Mouse (Mus musculus) forebrain, embryonic 16.5 days (tissue): Measurements from ENCODE around the gene Dirc2. TPM values are rescaled to one million over a fixed set of nuclear protein-coding genes. Genes with fewer than 3 reads are reported as not detected.

Experiments used
- ATAC-seq: fragments of 200-750 bp; cut with Nextera tagmentation; 2 replicates; pipeline ENCODE4 v1.8.0; 2017; ENCODE audit warnings: mild to moderate bottlenecking, moderate library complexity
- H3K27ac ChIP-seq: fragments of 300-500 bp; sonication (generic); 2 replicates; pipeline ENCODE4 v1.5.1; 2014; ENCODE audit warnings: low read length, control low read depth
- H3K27me3 ChIP-seq: fragments of 300-500 bp; sonication (generic); replicated peaks from 2 replicates; pipeline ENCODE4 v1.6.1; 2014; ENCODE audit warnings: low read length; ENCODE audit not compliant: control insufficient read depth, insufficient read depth
- H3K36me3 ChIP-seq: fragments of 300-500 bp; sonication (generic); 2 replicates; pipeline ENCODE4 v1.6.1; 2014; ENCODE audit not compliant: control insufficient read depth, insufficient read depth
- H3K4me1 ChIP-seq: fragments of 300-500 bp; sonication (generic); replicated peaks from 2 replicates; pipeline ENCODE4 v1.6.1; 2014; ENCODE audit warnings: low read length; ENCODE audit not compliant: control insufficient read depth, insufficient read depth
- H3K4me2 ChIP-seq: fragments of 300-500 bp; sonication (generic); 2 replicates; pipeline ENCODE4 v1.6.1; 2014; ENCODE audit warnings: mild to moderate bottlenecking, low read length, control low read depth
- H3K4me3 ChIP-seq: fragments of 300-500 bp; sonication (generic); replicated peaks from 2 replicates; pipeline ENCODE4 v1.5.1; 2014; ENCODE audit warnings: mild to moderate bottlenecking, low read length, control low read depth
- H3K9ac ChIP-seq: fragments of 300-500 bp; sonication (generic); replicated peaks from 2 replicates; pipeline ENCODE4 v1.6.1; 2014; ENCODE audit warnings: low read depth, low read length, control low read depth
- H3K9me3 ChIP-seq: fragments of 300-500 bp; sonication (generic); 2 replicates; pipeline ENCODE4 v1.6.1; 2016; ENCODE audit warnings: low read length; ENCODE audit not compliant: control insufficient read depth
- WGBS: fragments of 180-500 bp; shearing (Covaris S2); extraction: QIAGEN DNeasy Blood & Tissue Kit; methylation state at CpG from one replicate; pipeline ENCODE4 v1.1.7; 2014; 5-methylcytosine and 5-hydroxymethylcytosine counted together
- polyA plus RNA-seq: library from polyadenylated mRNA; unstranded; fragments of >200 nt; fragmentation: Nextera tagmentation; extraction: Ambion mirVana; gene quantifications from 2 replicates; pipeline ENCODE4 v1.2.1, GENCODE M21; 2015

Dirc2 gene
- polyA plus RNA-seq: 36.4 and 40.1 TPM in 2 replicates

GRCm38 (mm10) chr16:35768785-35769642 lies at the start of gene Dirc2:
Gene Dirc2, minus strand, starts transcription at chr16:35769356.
- H3K4me2 ChIP-seq: peak within 1 kb of the TSS; percentile 93
- WGBS: under 1% methylated on average over 71 of the region's 78 CpGs
- peak; percentile 87 for ATAC-seq
- H3K9ac ChIP-seq: peak within 1 kb of the TSS; percentile 94
- H3K27me3 ChIP-seq: no peaks in the 10 kb centered on the region
- H3K36me3 ChIP-seq: no peaks in the 10 kb centered on the region
- H3K9me3 ChIP-seq: no peaks in the 10 kb centered on the region
- peak within 1 kb of the TSS; percentile 83 for H3K4me3 ChIP-seq
- H3K27ac ChIP-seq: peak within 1 kb of the TSS; percentile 94
- peaks cover 30% of the 10 kb centered on the region for H3K4me1 ChIP-seq

- Histone ChIP-seq H3K9me3 (no peaks in the 10 kb centered on the region), H3K27ac (no peak overlapping the region), H3K4me1 (peaks cover 6% of the 10 kb centered on the region), H3K9ac (peak overlapping the region; percentile 37), H3K4me2 (no peak overlapping the region), H3K27me3 (no peaks in the 10 kb centered on the region), H3K4me3 (no peak overlapping the region), H3K36me3 (no peaks in the 10 kb centered on the region)
- WGBS: 34% methylated on average over 13 of the region's 13 CpGs
- peak; percentile 86 for ATAC-seq
Measured at GRCm38 (mm10) chr16:35817255-35818089, 48.3 kb upstream of the Dirc2 start.

- Histone ChIP-seq H3K4me1 (peaks cover 6% of the 10 kb centered on the region), H3K9me3 (no peaks in the 10 kb centered on the region), H3K27ac (no peak overlapping the region), H3K4me2 (no peak overlapping the region), H3K36me3 (no peaks in the 10 kb centered on the region), H3K9ac (no peak overlapping the region), H3K27me3 (no peaks in the 10 kb centered on the region), H3K4me3 (no peak overlapping the region)
- 83% methylated on average over 3 of the region's 3 CpGs for WGBS
- ATAC-seq: no peak
Measured at GRCm38 (mm10) chr16:35813119-35813518, 44.0 kb upstream of the Dirc2 start.

- no peak for ATAC-seq
- H3K4me1 ChIP-seq: no peaks in the 10 kb centered on the region
- no peaks in the 10 kb centered on the region for H3K36me3 ChIP-seq
- H3K27me3 ChIP-seq: no peaks in the 10 kb centered on the region
- no peak overlapping the region for H3K27ac ChIP-seq
- H3K9ac ChIP-seq: no peak overlapping the region
- no peak overlapping the region for H3K4me2 ChIP-seq
- no peaks in the 10 kb centered on the region for H3K9me3 ChIP-seq
- 95% methylated on average over 2 of the region's 2 CpGs for WGBS
- H3K4me3 ChIP-seq: no peak overlapping the region
Measured at GRCm38 (mm10) chr16:35808838-35809237, 39.7 kb upstream of the Dirc2 start.

- H3K9ac ChIP-seq: no peak overlapping the region
- no peaks in the 10 kb centered on the region for H3K9me3 ChIP-seq
- WGBS: 87% methylated on average over 4 of the region's 4 CpGs
- H3K4me2 ChIP-seq: no peak overlapping the region
- H3K4me1 ChIP-seq: no peaks in the 10 kb centered on the region
- no peaks in the 10 kb centered on the region for H3K36me3 ChIP-seq
- no peak overlapping the region for H3K27ac ChIP-seq
- H3K27me3 ChIP-seq: no peaks in the 10 kb centered on the region
- no peak for ATAC-seq
- H3K4me3 ChIP-seq: no peak overlapping the region
Measured at GRCm38 (mm10) chr16:35807663-35807992, 38.5 kb upstream of the Dirc2 start.

- Histone ChIP-seq H3K4me1 (no peaks in the 10 kb centered on the region), H3K27me3 (no peaks in the 10 kb centered on the region), H3K9me3 (no peaks in the 10 kb centered on the region), H3K4me3 (no peak overlapping the region), H3K27ac (no peak overlapping the region), H3K4me2 (no peak overlapping the region), H3K9ac (no peak overlapping the region), H3K36me3 (no peaks in the 10 kb centered on the region)
- whole genome bisulfite sequencing: 80% methylated on average over 6 of the region's 6 CpGs
- ATAC-seq: no peak
Measured at GRCm38 (mm10) chr16:35806973-35807662, 38.0 kb upstream of the Dirc2 start.

- Histone ChIP-seq H3K9me3 (peaks cover 6% of the 10 kb centered on the region; the same call in 1 of the 2 replicates), H3K27me3 (no peaks in the 10 kb centered on the region), H3K4me2 (no peak overlapping the region), H3K4me1 (no peaks in the 10 kb centered on the region), H3K36me3 (0 out of 2 replicates have a peak, but pooled peaks cover 4% of the 10 kb centered on the region), H3K9ac (no peak overlapping the region), H3K27ac (no peak overlapping the region), H3K4me3 (no peak overlapping the region)
- ATAC-seq: no peak
- WGBS: 92% methylated on average over 4 of the region's 4 CpGs
Measured at GRCm38 (mm10) chr16:35803723-35804122, 34.6 kb upstream of the Dirc2 start.

GRCm38 (mm10) chr16:35802163-35802562 lies 33.0 kb upstream of the Dirc2 start:
- H3K36me3 ChIP-seq: 0 out of 2 replicates have a peak, but pooled peaks cover 6% of the 10 kb centered on the region
- H3K9ac ChIP-seq: no peak overlapping the region
- H3K4me3 ChIP-seq: no peak overlapping the region
- no peaks in the 10 kb centered on the region for H3K4me1 ChIP-seq
- H3K9me3 ChIP-seq: peaks cover 8% of the 10 kb centered on the region; the same call in 1 of the 2 replicates
- no peak for ATAC-seq
- no peaks in the 10 kb centered on the region for H3K27me3 ChIP-seq
- 93% methylated on average over 7 of the region's 7 CpGs for WGBS
- H3K27ac ChIP-seq: no peak overlapping the region
- no peak overlapping the region for H3K4me2 ChIP-seq
